Mouse (Mus musculus) cerebellum, adult 2 months (tissue): ENCODE measurements around the gene Lck. TPM values are rescaled to one million over a fixed set of nuclear protein-coding genes. Genes with fewer than 3 reads are reported as not detected.

Source experiments
- DNase-seq, 2 experiments: peaks; one replicate each; pipeline ENCODE4 v3.0.0; 2021
- H3K27ac ChIP-seq: fragments of 200-500 bp; 2 replicates; pipeline ENCODE4 v1.5.1; 2012; ENCODE audit warnings: low read length, control low read depth, inconsistent platforms; ENCODE audit not compliant: insufficient read depth
- H3K27me3 ChIP-seq: fragments of 200-500 bp; 2 replicates; pipeline ENCODE4 v1.6.1; 2012; ENCODE audit warnings: inconsistent platforms, mild to moderate bottlenecking, low read length, moderate library complexity; ENCODE audit not compliant: control insufficient read depth, insufficient read depth
- H3K4me1 ChIP-seq: fragments of 200-500 bp; 2 replicates; pipeline ENCODE4 v1.6.1; 2011; ENCODE audit warnings: low read length; ENCODE audit not compliant: control insufficient read depth, insufficient read depth
- H3K4me3 ChIP-seq: fragments of 200-500 bp; replicated peaks from 2 replicates; pipeline ENCODE3; 2011; ENCODE audit warnings: mild to moderate bottlenecking, low read depth, low read length, control low read depth; ENCODE audit not compliant: insufficient read depth
- CTCF ChIP-seq: fragments of 200-500 bp; IDR thresholded peaks from 2 replicates; pipeline ENCODE4 v1.5.1; 2011; ENCODE audit warnings: low read depth, mild to moderate bottlenecking, control low read depth, low read length, moderate library complexity, borderline replicate concordance; ENCODE audit not compliant: insufficient read depth
- POLR2A ChIP-seq: fragments of 200-500 bp; IDR thresholded peaks from 2 replicates; pipeline ENCODE4 v1.6.1; 2011; ENCODE audit warnings: low read length, control low read depth, borderline replicate concordance; ENCODE audit not compliant: insufficient read depth
- WGBS: fragments of 180-500 bp; shearing (Covaris S2); methylation state at CpG from one replicate; pipeline ENCODE4 v1.1.7; 2018; 5-methylcytosine and 5-hydroxymethylcytosine counted together
- polyA plus RNA-seq: library from polyadenylated mRNA; depleted of rRNA; stranded (reverse); fragments of >200 nt; gene quantifications from 2 replicates; pipeline ENCODE4 v1.2.3, GENCODE M21; 2012

The Lck gene
- polyA plus RNA-seq, 1 experiment = 1.00 TPM

DNA sequence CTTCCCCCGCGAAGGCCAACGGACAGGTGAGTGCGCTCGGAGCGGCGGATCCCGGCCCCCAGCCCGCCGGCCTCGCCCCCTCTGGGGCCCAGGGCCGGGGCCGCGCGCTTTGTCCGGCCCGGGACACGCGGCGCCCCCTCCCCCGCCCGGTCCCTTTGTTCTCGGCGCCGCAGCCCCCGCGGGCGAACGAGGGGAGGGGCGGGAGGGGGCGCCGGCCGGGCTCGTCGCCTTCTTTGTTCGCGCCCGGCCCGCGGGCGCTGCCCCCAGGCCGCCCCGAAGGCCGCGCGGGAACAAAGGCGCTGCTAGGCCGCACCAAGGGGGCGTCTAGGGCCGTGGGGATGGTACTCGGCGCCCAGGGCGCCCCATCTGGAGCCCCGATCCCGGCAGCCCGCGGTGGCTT, 59.5 kb downstream of the Lck start:
- Histone ChIP-seq H3K27ac (no peak overlapping the region), H3K4me1 (no peaks in the 10 kb centered on the region), H3K27me3 (peaks cover 3% of the 10 kb centered on the region; the same call in 1 of the 2 replicates), H3K4me3 (peak overlapping the region; percentile 32)
- WGBS = 1% methylated on average over 52 of the region's 57 CpGs
- TF ChIP-seq POLR2A (no peak), CTCF (no peak)
- no peak for DNase-seq

DNA sequence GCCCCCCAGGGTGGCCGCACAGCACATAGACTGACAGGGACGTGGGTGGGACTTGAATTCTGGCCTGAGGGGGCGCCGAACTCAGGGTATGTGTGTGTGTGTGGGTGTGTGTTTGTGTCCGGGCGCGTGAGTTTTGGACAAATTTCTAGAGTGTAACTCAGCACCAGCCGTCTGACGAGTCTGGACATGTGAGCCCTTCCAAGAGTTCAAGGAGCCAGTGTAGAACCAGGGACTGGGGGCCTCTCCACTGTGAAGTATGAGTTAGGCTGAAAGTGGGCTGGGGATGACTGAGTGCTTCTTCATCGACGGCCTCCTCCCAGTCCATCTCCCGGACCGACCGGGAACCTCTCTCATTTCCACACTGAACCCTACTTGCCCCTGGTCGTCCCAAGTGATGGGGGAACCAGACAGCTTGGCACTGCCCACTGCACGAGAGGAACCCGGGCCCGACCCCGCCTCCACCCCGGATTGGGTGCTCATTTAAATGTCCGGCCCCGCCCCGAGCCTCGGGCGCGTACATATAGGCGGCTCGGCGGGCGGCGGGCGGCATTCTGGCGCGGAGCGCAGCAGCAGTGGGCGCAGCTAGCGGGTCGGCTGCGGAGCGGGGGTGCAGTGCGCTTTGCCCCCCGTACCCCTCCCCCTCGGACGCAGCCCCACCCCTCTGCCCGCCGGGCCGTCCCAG, 60.2 kb downstream of the Lck start, which contains the start of gene Marcksl1:
TSS of gene Marcksl1 (plus strand) at position 496 of the 682 bp plus-strand sequence.
- DNase-seq = peak; percentile 29 to 38
- TF ChIP-seq POLR2A (no peak), CTCF (no peak)
- H3K27ac ChIP-seq = no peak within 1 kb of the TSS
- H3K4me3 ChIP-seq = peak within 1 kb of the TSS; percentile 32
- 12% methylated on average over 46 of the region's 47 CpGs for WGBS
- H3K27me3 ChIP-seq = peaks cover 3% of the 10 kb centered on the region; the same call in 1 of the 2 replicates
- no peaks in the 10 kb centered on the region for H3K4me1 ChIP-seq

DNA sequence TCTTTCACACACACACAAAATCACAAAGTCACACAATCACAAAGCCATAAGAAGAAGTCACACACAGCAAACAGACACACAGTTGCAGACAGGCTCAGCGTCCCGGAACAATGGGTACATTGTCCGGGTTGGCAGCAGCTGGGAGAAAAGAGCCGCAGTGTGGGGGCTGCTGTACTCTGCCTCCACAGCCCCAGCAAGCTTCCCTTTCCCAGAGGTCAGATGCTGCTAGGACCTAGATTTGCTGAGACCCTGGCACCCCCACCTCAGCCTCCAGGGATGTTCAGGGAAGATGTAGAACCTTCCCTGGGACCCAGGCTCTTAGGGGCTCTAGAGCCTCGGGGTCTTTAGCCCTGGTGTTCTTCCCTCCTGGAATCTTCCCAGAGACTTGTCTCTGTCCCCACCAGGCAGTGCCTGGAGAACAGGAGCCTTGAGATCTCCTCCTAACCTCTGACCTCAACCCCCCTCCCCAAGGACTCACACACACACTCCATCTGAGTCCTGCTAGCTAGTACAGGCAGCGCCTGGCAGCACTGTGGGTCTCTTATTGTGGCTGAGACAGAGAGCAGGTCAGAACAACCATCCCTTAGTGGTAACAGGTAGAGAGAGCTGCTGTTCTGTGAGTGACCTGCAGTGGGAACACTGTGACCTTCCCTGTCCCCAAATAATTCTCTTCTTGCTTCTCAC, 61.9 kb downstream of the Lck start:
- peak overlapping the region; percentile 43; the same call in 1 of the 2 replicates for H3K27ac ChIP-seq
- no peak overlapping the region for H3K4me3 ChIP-seq
- WGBS = 48% methylated on average over 6 of the region's 6 CpGs
- H3K4me1 ChIP-seq = no peaks in the 10 kb centered on the region
- TF ChIP-seq CTCF = no peak
- TF ChIP-seq POLR2A = no peak
- peaks cover 3% of the 10 kb centered on the region; the same call in 1 of the 2 replicates for H3K27me3 ChIP-seq
- DNase-seq = no peak

DNA sequence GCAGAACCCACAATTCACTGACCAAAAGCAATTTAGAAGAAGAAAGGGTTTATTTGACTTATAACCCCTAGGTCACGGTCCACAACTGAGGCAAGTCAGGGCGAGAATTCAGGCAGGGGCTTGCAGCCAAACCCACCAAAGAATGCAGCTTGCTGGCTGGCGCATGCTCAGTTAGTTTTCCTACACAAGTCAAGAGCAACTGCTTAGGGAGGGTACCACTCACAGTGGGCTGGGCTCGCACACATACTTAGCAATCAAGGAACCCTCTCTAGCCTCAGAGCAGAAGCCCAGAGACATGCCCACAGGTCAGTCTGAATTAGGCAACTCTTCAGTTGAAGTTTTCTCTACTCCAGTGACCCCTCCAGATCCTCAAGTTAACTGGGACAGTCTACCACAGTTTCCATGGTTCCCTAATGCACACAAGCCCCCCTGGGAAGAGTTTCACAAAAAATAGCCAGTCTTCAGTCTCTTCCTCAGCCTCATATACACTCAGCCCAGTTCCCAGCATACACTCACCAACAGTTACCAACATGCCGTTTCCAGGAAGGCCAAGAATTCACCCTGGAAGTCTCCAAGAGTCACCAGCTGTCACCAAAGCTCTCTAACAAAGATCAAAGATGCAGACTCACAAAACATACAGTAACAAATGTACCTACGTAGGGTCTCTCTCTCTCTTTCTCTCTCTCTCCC, 62.6 kb downstream of the Lck start:
- Histone ChIP-seq H3K4me1 (no peaks in the 10 kb centered on the region), H3K27me3 (peaks cover 3% of the 10 kb centered on the region; the same call in 1 of the 2 replicates), H3K4me3 (no peak overlapping the region), H3K27ac (peak overlapping the region; percentile 26; the same call in 1 of the 2 replicates)
- WGBS = 69% methylated on average over 6 of the region's 6 CpGs
- TF ChIP-seq CTCF = no peak
- TF ChIP-seq POLR2A = no peak
- no peak for DNase-seq

DNA sequence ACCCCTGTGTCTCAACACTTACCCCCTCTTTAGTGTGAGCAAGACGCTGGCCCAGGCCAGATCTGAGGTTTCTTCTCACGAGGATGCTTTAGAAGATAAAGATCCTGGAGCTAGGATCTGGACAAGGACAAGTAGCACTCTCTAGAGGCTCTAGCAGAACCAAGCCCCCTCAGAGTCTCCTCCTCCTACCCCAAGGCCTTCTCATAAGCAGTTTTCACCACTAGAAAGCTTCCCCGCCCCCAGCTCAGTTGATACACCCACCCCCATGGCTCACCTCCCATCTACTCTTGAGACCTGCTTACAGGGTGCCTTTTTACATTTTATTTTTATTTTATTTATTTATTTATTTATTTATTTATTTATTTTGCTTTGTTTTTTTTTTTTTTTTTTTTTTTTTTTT, 63.8 kb downstream of the Lck start:
- H3K4me3 ChIP-seq = no peak overlapping the region
- H3K27me3 ChIP-seq = peaks cover 3% of the 10 kb centered on the region; the same call in 1 of the 2 replicates
- 96% methylated on average over 3 of the region's 3 CpGs for WGBS
- no peak for DNase-seq
- H3K27ac ChIP-seq = no peak overlapping the region
- TF ChIP-seq POLR2A = no peak
- TF ChIP-seq CTCF = no peak
- H3K4me1 ChIP-seq = no peaks in the 10 kb centered on the region

DNA sequence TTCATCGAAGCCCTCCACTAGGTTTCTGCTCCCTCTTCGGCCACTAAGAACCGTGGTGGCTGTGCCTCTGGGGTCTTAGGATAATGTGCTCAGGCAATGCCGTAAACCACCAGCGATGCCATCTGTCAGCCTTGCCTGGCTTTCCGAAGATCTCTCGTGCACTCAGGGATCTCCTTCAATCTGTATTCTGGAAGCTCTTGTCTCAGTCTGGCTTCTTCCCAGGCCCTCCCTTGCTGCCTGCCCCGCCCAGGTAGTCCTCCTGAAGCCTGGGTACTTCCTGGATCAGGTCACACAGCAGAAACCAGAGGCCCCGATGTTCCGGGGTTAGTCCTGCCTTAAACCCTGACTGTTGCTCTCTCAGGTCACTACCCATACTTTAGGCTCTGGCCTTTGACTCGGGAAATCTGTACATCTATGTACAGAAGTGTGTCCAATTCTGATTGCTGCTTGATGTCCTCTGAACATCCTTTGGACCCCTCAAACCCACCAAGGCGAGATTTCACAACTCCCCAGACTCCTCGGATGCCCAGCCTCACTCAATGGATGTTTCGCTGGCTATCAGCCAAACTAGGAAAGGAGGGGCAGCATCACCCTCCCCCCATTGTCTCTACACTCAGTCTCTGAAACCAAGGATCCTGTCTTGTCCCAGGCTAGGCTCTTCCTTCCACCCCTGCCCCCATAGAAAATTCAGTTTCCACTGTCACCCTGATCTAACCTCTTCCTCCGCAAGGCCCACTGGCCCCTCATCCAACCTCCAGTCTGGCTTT, 64.4 kb downstream of the Lck start:
- WGBS = 25% methylated on average over 15 of the region's 15 CpGs
- H3K4me1 ChIP-seq = no peaks in the 10 kb centered on the region
- TF ChIP-seq POLR2A (no peak), CTCF (no peak)
- DNase-seq = no peak
- H3K27ac ChIP-seq = no peak overlapping the region
- H3K4me3 ChIP-seq = no peak overlapping the region
- H3K27me3 ChIP-seq = peaks cover 2% of the 10 kb centered on the region; the same call in 1 of the 2 replicates

DNA sequence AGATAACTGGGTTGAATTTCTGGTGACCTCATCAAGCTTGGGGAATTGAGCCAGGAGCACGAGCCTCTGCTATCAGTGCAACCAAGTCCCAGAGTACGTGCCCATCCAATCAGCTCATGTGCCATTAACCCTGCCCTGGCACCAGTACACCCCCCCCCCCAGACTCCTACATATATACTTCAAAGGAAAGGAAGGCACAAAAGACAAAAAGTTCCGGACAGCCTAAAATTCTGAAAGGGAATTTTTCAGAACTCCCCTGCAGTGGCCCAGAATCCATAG, 65.3 kb downstream of the Lck start:
- Histone ChIP-seq H3K4me1 (no peaks in the 10 kb centered on the region), H3K27me3 (no peaks in the 10 kb centered on the region), H3K4me3 (no peak overlapping the region), H3K27ac (no peak overlapping the region)
- TF ChIP-seq CTCF = no peak
- TF ChIP-seq POLR2A = no peak
- 68% methylated on average over 3 of the region's 3 CpGs for WGBS
- DNase-seq = no peak

DNA sequence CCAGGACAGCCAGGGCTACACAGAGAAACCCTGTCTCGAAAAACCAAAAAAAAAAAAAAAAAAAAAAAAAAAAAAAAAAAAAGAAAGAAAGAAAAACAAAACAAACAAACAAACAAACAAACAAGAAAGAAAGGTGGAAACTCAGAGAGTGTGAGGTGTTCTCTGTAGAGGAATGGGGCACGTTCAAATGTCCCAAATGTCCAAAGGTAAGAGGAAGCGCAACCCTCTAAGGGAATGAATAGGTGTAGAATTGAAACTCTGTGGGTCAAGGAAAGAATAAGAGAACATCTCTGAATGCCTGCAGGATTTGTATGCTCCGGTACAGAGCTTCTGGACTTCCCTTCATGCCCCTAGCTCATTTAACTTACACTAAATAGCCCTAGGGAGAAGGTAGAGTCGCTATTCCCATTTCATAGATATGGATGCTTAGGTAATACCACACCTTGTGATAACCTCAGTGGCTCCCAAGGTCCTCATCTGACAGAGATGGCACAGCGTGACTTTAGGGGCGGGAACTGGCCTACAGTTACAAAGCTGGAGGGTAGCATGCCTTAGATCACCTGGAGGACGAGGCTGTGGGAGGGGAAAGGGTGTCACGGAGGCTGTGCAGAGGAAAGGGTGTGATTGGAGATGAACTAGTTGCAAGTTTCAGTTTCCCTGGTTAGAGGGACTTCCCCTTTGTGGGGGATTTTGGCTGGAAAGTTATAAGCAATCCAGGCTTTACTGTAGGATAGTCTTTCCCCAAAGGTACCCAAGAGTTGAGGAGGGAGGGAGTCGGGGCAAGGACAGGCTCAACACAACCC, 65.8 kb downstream of the Lck start:
- no peak for DNase-seq
- H3K27me3 ChIP-seq = no peaks in the 10 kb centered on the region
- 81% methylated on average over 9 of the region's 10 CpGs for WGBS
- no peak overlapping the region for H3K27ac ChIP-seq
- no peak overlapping the region for H3K4me3 ChIP-seq
- H3K4me1 ChIP-seq = no peaks in the 10 kb centered on the region
- no peak for TF ChIP-seq POLR2A
- no peak for TF ChIP-seq CTCF
